Mouse (Mus musculus) v-Abl transformed pro-B cells (cell line): ENCODE results near the gene Eif3l.

Experiments used
- in situ Hi-C, 2 experiments: fragments of 400-800 bp; cut with MboI; formaldehyde crosslinking; loops; one replicate each; pipeline ENCODE4 v1.15.1; 2025; ENCODE audit not compliant: unreplicated experiment in 2 of 2

Gene Eif3l

DNA sequence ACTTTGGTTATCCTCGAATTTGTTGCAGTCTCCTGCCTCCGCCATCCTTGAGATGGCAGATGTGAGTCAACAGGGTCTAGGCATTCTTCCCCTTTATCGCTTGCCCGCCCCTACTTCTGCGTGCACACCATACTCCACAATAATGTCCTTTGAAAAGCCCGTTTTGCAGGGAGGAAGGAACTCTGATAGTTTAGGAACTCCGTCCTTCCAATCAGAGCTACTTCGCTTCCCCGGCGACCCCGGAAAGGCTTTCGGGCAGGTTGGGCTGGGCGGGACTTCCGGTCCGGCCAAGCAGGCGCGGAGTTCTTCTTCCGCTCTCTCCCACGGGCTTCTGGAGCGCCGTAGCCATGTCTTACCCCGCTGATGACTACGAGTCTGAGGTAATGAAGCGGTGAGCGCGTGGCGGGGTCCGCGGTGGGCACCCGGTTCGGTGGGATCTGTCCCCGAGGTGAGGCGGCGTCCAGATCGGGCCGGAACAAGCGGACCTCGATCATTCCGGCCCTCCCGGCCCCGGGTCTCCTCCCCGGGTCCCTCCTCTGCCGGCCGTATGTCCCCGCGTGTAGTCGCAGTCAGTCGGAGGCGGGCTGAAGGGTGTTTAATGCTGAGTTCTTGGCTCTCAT, at the start of gene Eif3l:
Gene Eif3l, plus strand, starts transcription at position 267 of the 620 bp plus-strand sequence.
- in situ Hi-C loops, result loop anchor here (5.0 kb wide), 2 partner anchors 38 to 158 kb away; no protein-coding TSS in a partner anchor

DNA sequence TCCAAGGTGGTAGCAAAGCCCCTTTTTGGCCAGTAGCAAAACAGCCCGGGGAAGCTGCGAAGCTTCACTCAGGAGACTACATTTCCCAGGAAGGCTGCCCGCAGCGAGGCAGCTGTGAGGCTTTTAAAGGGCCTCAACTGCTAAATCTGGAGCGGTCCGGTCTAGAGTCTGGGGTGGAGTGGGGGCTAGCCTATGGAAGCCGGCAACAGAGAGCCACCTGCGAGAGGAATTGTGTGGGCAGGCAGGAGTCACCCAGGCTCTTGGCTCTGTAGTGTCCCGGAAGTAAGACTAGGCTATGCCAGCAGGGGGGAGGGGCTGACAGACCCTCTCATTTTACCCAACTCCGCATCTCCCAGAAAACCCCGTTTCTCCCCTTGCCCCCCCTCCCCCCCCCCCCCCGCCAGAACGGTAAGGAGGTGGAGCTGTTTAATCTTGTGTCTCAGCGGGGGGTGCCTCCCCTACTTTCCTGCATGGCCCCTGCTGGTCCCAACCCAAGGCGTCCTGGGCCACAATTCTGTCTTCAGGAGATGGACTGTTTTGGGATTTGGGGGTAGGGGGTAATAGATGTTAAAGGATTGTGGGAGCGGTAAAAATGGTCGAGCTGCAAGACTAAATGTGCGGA, 49.2 kb upstream of the Eif3l start:
- in situ Hi-C loops, result loop anchor here in 1 of 2 experiments (5.0 to 10.0 kb wide), 2 partner anchors 38 to 111 kb away; partner anchors contain the start of gene Pdxp

DNA sequence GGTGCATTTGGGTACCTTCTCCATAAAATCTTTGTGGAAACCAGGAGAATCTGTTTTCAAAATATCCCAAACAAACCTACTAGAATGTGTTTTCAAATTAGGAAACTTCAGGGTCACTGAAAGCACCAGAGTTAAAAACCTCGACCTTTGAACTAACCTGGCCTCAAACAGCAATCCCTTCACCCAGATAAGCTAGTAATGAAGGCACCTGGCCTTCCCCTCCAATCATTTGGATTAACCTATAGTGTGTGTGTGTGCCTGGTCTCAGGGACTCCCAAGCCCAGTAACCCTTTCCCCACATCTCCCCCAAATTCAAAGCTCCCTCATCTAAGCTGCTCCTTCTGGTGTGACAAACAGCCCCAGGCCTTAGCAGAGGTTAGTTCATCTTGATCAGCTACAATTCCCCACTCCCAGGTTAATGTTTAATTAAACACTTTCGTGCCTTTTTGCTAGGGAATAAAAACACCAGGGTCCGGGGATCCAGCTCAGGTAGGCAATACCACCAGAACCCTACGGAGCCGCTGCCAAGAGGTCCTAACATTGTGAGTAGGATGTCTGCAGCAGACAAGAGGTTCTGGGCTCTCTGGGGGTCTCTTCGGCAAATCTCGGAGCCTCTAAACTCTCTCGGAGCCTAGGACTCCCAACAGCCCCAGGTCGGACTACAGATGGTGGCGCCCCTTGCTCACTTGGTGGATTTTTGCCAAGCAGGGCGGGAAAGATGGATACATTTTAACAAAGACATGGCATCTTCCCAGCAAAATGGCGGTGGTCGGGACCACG, 48.3 kb upstream of the Eif3l start:
- in situ Hi-C loops, result loop anchor here in 1 of 2 experiments (5.0 to 10.0 kb wide), 2 partner anchors 39 to 112 kb away; partner anchors contain the start of gene Pdxp

DNA sequence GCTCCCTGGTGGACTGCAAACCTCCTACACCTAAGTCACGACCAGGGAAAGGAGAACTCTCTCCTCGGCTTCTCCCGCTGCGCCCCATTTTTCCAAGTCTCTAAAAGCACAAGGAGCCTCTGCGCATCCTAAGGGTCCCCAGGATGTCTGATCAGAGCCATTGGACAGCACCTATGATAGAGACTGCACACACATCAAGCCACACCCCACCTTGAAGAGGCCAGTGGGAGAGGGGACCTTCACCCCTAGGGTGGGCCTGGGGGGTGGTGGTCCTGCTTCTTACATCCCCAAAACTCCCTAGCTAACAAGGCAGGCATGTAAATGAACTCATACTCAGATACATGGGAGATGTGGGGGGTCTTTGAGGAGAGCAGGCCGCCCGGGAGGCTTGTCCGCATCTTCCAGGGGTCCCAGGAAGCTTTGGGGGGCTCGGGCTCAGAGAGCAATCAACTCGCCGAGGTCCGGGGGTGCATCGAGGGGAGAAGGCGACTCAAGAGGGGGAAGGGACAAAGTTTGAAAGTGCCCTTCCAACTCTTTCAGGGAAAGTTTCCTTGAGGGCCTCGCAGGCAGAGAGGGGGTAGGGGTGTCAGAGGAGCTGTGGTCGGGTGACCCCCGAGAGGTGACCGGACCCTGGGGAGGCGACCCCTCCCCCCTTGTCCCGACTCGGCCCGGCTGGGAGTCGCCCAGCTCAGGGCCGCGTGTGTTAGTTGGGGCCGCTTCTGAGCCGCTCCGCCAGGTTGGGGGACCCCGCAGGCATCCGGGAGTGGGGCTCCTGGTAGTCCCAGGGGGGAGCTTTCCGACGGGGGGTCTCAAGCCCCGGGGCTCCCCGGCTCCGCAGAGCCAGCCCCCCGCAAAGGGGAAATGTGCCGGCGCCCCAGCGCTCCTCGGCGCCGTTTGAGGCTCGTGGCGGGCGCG, 47.4 kb upstream of the Eif3l start:
- in situ Hi-C loops, result loop anchor here in 1 of 2 experiments (5.0 to 10.0 kb wide), 2 partner anchors 40 to 113 kb away; partner anchors contain the start of gene Pdxp

DNA sequence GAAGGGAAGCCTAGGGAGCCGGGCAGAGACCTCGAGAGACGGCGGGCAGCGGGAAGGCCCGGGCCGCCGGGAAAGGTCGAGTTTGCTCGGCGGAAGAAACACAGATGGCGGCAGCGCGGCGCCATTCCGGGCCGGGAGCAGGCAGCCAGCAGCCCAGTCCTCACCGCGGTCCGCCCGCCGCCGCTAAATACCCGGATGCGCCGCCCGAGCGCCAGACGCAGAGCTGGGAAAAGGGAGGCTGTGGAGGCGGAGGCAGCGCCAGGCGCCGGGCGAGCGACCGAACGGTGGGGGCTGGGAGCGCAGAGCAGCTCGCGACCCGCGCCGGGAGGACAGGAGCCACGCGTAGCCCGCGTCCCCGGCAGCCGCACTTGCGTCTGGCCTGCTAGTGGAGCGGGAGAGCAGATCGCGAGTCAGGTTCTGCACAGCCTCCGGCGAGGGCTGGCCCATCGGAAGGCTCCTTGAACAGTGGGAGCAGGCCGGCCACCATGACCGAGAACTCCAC, 46.7 kb upstream of the Eif3l start, which contains the start of gene H1f0:
Gene H1f0, plus strand, starts transcription at position 214 of the 502 bp plus-strand sequence.
- in situ Hi-C loops, result loop anchor here in 1 of 2 experiments (5.0 to 10.0 kb wide), 2 partner anchors 41 to 113 kb away; partner anchors contain the start of gene Pdxp

DNA sequence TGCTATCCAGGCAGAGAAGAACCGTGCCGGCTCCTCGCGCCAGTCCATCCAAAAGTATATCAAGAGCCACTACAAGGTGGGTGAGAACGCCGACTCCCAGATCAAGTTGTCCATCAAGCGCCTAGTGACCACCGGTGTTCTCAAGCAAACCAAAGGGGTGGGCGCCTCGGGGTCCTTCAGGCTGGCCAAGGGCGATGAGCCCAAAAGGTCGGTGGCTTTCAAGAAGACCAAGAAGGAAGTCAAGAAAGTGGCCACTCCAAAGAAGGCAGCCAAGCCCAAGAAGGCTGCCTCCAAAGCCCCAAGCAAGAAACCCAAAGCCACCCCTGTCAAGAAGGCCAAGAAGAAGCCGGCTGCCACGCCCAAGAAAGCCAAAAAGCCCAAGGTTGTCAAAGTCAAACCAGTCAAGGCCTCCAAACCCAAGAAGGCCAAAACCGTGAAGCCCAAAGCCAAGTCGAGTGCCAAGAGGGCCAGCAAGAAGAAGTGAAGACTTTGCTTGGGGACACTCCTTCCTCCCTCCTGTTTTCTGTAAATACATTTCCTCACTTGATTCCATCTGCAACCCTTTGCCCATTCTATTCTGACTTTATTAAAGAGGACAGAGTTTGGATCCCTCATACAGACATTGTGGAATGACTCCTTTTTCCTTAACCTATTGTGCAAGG, 46.0 kb upstream of the Eif3l start:
- in situ Hi-C loops, result loop anchor here in 1 of 2 experiments (5.0 to 10.0 kb wide), 2 partner anchors 42 to 114 kb away; partner anchors contain the start of gene Pdxp

DNA sequence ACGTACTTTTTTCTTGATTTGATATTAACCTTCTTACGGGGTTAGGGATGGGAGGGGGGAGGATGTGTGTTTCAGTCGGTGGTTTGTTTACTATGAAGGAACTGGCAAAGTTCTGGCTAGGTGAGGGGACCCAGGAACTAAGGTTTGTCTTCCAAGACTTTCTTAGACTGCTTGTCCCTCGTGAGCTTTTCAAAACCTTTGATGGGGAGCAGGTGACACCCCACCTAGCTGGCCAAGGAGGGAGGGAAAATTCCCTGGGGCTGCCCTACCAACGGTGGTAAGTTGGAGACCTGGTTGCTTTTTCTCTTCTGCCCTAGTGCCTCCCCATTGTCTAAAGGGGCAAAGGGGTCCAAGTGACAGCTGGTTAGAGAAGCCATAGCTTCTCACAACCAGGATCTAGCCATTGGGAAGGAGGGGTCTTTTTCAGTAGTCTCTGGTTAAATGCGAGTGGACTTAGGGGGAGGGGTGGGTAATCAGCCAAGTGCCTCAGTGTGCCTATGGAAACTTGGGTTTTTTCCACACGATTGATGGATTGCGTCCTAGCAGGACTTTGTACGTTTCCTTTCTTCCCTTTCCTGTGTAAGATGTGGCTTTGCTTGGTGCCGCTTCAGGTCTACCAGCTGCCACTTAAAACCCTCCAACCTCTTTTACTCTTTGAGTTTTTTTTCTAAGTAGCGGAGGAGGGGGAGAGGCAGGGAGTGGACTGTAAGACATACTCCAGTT, 45.3 kb upstream of the Eif3l start:
- in situ Hi-C loops, result loop anchor here in 1 of 2 experiments (5.0 to 10.0 kb wide), 3 partner anchors 42 to 115 kb away; partner anchors contain the start of genes 1700088E04Rik, Pdxp and Polr2f

DNA sequence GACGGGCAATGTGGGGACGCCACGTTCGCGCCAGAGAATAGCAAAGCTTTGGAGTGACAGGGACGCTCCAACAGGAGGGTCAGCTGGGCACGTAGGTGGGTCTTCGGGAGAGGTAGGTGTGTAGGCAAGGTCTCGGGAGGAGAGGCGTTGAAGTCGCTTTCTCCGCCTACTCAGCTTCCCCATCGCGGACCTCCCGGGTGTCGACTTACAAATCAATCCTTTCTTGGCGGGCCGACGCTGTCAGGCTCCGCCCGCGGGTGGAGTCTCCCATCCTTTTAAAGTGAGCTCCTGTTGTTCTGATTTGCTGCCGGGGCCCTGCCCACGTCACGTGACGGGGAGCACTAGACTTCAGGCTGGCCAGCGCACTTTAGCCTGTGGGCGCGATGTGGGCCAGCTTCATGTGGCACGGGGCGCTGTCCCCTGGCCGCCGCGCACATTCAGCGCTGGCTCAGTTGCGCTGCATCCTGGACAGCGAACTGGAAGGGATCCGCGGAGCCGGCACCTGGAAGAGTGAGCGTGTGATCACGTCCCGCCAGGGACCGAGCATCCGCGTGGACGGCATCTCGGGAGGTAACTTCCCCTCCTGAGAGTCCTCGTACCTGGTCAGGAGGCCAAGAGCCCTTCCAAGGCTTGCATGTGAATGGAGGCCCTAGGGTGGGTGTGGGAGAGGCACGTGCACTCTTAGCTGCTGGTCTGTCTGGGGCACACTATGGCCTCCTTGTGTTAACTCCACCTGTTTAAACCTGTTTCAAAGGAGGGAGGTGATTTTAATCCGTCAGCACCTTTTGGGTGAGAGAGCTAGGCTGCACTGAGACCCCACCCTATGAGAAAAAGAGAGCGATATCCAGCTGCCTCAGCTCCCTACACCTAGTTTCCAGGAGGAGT, 44.2 kb upstream of the Eif3l start:
- in situ Hi-C loops, result loop anchor here in 1 of 2 experiments (10.0 kb wide), 1 partner anchor 114 kb away; the partner anchor contains the start of genes 1700088E04Rik and Polr2f

DNA sequence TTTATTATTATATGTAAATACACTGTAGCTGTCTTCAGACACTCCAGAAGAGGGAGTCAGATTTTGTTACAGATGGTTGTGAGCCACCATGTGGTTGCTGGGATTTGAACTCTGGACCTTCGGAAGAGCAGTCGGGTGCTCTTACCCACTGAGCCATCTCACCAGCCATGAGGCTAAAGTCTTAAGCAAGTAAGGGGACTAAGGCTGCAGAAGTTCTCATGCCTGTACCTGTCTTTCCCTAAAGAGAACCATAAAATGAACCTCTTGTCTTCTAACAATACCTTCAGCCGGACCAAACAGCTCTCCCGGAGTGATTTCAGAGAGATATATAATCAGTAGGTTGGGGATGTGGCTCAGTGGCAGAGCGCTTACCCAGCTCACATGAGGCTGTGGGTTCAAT, 43.1 kb upstream of the Eif3l start:
- in situ Hi-C loops, result loop anchor here in 1 of 2 experiments (10.0 kb wide), 1 partner anchor 113 kb away; the partner anchor contains the start of genes 1700088E04Rik and Polr2f

DNA sequence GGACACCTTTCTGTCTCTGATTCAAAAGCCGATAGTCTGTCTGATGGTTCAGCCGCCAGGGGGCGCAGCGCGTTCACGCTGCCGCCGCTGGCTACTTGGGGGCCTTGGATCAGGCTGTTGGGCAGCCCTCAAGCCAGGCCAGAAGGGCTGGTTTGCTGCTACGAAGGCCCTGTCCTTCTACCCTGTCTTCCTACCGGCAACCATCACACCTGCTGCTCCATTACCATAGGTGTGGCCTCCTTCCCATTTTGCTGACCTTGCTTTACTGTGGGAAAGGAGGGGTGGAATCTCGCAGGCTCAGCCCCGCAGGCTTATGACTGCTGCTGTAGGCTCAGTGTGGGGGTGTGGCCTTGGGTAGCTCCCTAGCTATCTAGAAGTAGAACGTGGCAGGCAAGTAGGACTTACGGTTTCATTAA, 37.1 kb upstream of the Eif3l start:
- in situ Hi-C loops, result loop anchor here (5.0 to 10.0 kb wide), 3 partner anchors 34 to 121 kb away; partner anchors contain the start of genes 1700088E04Rik (in 1 of the 2) and Polr2f (in 1 of the 2)

DNA sequence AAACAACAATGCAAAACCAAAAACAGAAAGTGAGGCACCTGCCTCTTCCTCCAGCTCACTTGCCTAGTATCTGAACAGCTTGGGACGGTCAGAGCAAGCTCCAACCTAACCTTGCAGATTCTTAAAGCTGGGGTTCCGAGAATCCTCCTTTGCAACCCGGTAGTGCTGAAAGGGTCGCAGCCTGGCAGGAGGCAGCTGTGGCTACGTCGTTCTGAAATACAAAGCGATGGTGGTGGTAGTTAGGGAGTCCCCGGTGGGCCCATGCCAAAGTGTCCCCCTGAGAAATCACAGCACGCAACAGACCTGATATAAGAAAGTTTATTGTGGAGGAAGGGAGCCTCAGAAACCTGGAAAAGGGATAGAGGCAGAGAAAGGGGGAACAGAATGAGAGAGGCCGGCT, 36.6 kb upstream of the Eif3l start:
- in situ Hi-C loops, result loop anchor here (5.0 to 10.0 kb wide), 3 partner anchors 34 to 121 kb away; partner anchors contain the start of genes 1700088E04Rik (in 1 of the 2) and Polr2f (in 1 of the 2)

DNA sequence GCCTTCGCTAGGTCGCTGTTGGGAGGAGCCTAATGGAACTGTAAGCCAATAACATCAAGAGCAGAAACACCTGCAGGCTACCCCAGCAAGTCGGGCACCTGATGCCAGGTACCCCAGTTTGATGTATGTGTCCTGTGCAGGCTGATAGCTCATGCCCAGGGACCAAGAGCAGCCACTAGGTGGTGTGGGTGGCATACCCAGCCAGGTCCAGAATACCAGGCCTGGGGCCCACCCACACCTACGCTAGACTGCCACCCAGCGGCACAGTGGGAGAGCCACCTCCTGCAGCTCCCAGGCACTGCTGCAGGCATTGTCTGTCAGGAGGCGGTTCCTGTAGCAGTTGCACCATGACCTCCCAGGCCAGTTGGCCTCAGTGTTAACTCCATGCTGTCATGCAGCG, 36.1 kb upstream of the Eif3l start:
- in situ Hi-C loops, result loop anchor here (5.0 to 10.0 kb wide), 3 partner anchors 33 to 122 kb away; partner anchors contain the start of genes 1700088E04Rik (in 1 of the 2) and Polr2f (in 1 of the 2)

DNA sequence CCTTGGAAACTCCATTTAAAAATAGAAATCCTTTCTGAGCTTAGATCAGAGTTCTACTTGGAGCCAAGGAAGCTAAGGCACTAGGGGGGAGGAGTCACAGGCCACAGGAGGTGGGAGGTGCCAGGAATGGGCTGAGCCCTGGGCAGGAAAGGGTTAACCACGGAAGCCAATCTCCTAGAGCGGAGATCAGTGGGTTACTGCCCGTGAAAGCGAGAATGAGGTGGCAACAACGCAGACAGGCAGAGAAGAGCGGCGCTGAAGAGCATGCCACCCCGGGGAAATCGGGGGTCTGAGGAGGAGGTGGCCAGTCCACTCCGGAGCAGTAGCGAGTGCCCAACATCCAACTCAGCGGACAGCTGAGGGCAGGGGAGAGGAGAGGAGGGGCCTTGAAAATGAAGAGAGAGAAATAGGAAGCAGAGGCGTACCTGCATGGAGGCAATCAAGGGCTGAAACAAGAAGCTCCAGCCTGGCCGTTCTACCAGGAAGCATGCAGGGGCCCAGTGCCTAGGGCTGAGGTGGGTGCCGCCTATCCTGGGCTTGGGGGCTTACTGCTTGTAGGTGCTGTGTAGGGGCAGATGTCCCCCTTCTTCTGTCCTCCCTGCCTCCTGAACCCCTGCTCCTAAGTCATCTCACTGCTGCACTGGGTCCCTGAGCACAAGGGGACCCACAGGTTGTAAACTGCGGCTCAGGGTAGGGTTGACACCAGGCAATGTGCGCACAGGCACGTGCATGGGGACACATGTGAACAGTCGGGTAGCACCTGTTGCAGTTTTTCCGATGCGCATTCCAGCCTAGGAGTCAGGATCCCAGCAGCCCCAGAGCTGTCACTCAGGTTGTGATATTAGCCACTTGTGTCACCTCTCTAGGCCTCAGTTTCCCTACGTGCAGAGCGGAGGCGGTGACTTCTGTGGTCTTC, 34.2 kb upstream of the Eif3l start:
- in situ Hi-C loops, result no loop called here

DNA sequence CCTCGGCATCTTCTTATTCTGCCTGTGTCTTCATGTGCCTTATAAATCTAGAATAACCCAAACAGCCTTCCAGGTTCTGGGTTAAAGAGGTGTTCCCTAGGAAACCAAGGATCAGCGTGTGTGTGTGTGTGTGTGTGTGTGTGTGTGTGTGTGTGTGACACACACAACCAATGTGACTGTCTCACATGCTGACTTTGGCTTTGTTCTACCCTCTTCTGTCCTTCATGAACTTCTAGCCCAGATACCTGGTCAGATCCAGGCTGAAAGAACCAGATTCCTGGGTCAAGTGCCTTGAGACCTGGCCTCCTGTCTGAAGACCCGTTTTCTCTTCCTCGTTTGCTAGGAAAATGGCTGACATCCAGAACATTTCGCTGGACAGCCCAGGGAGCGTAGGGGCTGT, 33.4 kb upstream of the Eif3l start, which contains the start of gene Galr3:
Gene Galr3, plus strand, starts transcription at position 301 of the 400 bp plus-strand sequence.
- in situ Hi-C loops, result no loop called here

DNA sequence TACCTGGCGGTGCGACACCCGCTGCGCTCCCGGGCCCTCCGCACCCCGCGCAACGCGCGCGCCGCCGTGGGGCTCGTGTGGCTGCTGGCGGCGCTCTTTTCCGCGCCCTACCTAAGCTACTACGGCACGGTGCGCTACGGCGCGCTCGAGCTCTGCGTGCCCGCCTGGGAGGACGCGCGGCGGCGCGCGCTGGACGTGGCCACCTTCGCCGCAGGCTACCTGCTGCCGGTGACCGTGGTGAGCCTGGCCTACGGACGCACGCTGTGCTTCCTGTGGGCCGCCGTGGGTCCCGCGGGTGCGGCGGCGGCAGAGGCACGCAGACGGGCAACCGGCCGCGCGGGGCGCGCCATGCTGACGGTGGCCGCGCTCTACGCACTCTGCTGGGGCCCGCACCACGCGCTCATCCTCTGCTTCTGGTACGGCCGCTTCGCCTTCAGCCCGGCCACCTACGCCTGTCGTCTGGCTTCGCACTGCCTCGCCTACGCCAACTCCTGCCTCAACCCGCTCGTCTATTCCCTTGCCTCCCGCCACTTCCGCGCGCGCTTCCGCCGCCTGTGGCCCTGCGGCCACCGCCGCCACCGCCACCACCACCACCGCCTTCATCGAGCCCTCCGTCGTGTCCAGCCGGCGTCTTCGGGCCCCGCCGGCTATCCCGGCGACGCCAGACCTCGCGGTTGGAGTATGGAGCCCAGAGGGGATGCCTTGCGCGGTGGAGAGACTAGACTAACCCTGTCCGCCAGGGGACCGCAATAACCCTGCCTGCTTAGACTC, 32.1 kb upstream of the Eif3l start:
- in situ Hi-C loops, result no loop called here
